Mouse (Mus musculus): ENCODE measurements around the gene Ppm1d.

DNA sequence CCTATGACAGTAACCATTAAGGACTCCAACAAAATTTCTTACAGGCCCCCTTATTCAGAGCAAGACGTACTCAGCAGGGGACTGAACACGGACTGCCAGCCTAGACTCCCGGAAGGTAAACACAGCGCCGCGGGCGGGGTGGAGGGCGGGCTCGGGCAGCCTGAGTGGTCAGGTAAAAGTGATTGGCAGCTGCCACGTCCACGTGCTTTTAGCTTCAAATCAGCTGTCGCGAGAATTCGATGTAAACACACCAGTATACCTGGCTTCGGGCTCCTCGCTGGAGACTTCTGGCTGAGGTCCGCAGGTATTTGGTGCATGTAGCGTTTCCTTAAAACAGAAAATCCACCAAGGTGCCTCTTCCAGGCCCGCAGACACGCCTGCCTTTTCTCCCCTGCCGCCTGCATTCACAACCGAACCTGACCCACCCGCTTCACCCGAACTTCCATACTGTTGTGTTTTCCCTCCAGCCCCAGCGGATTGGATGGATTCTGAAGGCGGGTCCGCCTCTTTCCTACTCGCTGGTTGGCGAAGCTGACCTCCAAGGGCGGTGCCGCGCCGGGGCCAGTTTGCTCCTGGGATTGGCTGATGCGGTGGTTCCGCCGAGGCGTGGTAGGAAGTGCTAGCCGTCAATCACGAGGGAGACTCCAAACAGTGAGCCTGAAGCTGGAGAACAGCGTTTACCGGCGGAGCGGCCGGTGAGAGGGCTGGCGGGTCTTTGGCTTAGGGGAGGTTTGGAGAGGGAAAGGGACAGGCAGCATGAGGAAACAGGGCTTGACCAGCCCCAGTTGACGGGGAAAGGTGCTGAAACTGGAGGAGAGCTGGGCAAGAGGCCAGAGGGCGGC is 41.7 kb downstream of the Ppm1d start, which contains the start of gene Bcas3:
- TF ChIP-seq TAL1 (IDR thresholded peaks at IDR 0.05; ENCODE audit: low read length) (no peak), GATA1 (IDR thresholded peaks at IDR 0.05; ENCODE audit: low read length) (no peak)
